Mouse (Mus musculus) Muller cell, postnatal 12 days (primary cell): ENCODE data around the gene Mgarp.
"Not testable (repeated sequence)": the region's sequence is repeated elsewhere in the genome, so short reads cannot be mapped to it uniquely, and the experiment has no call there.

Source experiments
- DNase-seq: peaks from one replicate; pipeline ENCODE4 v3.0.0-alpha.2; 2015; ENCODE audit errors: inconsistent ontology term

The Mgarp gene

GRCm38 (mm10) chr3:51397700-51398299, 1.3 kb upstream of the Mgarp start:
- DNase-seq = no peak

GRCm38 (mm10) chr3:51395461-51396145, 935 bp downstream of the Mgarp start:
- DNase-seq = no peak

GRCm38 (mm10) chr3:51394881-51395280, 1.7 kb downstream of the Mgarp start:
- DNase-seq = no peak

DNA sequence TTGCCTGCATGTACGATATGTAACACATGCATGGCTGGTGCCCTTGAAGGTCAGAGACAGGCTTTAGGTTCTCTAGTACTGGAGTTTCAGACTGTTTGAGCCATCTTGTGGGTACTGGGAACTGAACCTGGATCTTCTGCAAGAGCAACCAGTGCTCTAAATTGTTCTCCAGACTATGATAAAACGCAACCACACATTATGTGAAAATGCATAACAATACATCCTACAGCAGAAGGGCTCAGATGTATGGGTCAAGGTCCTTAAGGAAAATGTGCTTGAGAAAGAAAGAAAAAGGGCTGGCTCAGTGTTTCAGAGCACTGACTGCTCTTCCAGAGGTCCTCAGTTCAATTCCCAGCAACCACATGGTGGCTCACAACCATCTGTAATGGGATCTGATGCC, 2.9 kb downstream of the Mgarp start:
- DNase-seq = no peak

DNA sequence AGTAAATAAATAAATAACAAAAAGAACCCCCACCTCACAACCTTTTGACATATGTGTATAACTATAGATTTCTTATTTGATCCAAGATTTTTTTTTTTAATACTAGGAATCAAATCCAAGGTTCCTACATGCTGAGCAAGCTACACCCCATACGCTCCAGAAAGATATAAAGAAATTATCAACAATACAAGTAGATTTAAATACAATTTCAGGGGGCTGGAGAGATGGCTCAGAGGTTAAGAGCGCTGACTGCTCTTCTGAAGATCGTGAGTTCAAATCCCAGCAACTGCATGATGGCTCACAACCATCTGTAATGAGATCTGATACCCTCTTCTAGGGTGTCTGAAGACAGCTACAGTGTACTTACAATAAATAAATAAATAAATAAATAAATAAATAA, 3.5 kb downstream of the Mgarp start:
- DNase-seq = not testable (repeated sequence)

- DNase-seq = no peak
Observed at GRCm38 (mm10) chr3:51391591-51391990, 4.9 kb downstream of the Mgarp start.

DNA sequence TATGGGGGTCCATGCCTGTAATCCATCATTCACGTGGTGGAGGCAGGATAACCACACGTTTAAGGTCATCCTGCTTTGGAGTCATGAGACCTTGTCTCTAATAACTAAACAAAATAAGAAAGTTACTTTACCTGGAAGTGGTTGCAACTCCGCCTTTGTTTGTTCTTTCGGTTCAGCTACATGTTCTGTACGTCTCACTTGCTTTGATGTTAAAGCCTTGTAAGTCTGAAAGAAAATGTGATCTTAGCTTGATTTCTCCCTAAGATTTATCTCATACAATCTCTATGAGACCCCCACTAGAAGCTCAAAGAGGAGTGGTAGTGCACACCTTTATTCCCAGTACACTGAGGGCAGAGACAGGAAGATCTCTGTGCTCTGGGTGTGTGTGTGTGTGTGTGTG, 5.4 kb downstream of the Mgarp start:
- DNase-seq = no peak

GRCm38 (mm10) chr3:51388904-51389303, 7.6 kb downstream of the Mgarp start:
- peak; percentile 56 for DNase-seq

GRCm38 (mm10) chr3:51387868-51388381, 8.6 kb downstream of the Mgarp start:
- DNase-seq = peak; percentile 73

- DNase-seq = peak; percentile 74
Observed at GRCm38 (mm10) chr3:51387134-51387451, 9.4 kb downstream of the Mgarp start.

DNA sequence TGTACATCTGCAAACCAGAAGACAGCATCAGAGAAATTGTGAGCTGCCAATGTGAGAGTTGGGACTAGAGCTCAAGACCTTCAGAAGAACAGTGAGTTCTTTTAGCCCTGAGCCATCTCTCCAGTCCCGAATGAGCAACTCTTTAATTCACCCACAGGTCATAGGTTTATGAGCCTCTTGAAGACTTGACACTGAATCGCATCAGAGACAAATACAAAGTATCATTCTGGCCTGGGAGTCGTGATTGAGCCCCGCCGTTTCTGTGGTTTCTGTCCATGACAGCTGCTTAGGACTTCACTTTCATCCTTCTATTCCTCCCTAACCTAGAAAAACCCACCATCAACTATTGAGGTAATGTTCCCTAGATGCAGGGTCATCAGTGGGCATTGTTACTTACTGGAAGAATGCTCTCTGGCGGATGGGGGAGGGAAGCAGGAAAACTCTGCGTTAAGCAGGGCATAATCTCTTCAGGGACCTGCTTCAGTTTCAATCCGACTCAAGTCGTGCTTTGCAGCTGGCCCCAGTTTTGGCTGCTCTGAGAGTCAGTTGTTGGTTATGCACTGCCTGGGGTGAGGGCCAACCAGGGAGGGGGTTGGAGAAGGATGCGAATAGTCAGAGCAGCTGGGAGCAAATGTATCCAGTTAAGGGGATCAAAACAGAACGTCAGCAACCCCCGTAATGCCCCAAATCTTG, 10.0 kb downstream of the Mgarp start:
- peak; percentile 86 for DNase-seq

GRCm38 (mm10) chr3:51383409-51383808, 13.1 kb downstream of the Mgarp start:
- peak; percentile 94 for DNase-seq

- DNase-seq = no peak
Observed at GRCm38 (mm10) chr3:51380660-51381014, 15.9 kb downstream of the Mgarp start.

DNA sequence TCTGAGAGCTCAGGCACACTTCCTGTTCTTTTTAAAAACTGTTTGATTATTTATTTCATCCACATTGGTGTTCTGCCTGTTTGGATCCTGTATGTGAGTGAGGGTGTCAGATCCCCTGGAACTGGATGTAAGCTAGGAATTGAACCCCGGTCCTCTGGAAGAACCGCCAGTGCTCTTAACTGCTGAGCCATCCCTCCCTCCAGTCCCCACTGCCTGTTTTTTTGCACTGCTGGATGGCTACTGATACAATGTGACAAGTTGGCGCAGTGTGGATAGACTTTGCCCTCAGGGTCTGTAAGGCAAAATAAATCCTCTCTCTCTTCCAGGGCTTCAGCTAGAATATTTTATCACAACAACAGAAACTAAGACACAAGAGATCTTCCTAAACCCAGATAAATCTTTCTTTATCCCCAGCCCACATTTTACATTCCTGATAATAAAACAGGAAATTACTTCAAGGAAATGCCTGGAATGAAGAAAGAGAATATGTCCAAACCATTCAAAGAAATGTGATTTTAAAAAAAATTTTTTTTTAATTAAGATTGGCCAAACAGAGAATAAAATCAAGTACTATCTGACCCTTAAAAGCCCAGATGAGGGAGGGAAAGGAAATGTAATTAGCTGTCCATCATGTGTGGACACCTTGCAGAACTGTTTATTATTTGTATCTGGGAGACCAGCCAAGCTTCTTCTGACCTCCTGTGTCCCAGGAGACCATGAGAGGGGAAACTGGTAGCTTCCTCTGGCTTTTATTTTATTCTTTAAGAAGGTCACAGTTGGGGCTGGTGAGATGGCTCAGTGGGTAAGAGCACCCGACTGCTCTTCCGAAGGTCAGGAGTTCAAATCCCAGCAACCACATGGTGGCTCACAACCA, 16.5 kb downstream of the Mgarp start:
- DNase-seq = peak; percentile 59

GRCm38 (mm10) chr3:51378665-51378946, 17.9 kb downstream of the Mgarp start:
- DNase-seq = no peak

DNA sequence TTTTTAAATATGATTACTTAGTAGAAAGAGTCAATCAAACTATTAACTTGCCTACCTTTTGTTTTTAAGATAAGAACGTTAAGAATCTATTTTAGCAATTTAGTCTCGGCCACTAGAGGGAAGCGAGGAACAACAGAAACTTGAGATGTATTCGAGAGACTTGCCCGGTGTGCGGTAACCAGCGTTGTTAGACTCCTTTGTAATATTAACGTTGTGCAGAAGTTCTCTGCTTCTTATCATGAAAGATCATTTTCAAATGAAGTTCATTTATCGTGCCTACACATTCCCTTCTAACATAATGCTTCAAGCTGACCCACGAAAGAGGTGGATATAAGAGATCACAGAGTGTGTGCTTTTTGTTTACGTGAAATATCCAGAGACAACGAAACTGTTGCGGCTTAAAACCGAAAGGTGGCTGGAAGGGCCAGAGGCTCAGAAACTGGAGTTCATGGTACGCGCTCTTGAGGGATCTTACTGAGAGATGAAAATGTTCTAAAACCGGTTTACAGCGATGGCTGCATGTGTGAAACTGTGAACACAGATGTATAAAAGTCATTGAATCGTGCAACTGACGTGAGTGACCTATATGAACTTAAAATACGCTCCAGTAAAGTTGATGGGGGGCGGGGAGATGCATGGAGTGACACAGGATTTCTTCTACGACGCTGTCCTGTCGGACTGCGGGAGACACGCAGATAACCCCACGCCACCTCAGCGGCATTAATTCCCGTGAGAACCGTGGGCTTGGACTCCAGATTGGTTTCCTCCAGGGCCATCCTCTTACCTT, 18.5 kb downstream of the Mgarp start:
- peak; percentile 58 for DNase-seq

- DNase-seq = peak; percentile 36
Observed at GRCm38 (mm10) chr3:51375307-51376265, 21.0 kb downstream of the Mgarp start.

DNA sequence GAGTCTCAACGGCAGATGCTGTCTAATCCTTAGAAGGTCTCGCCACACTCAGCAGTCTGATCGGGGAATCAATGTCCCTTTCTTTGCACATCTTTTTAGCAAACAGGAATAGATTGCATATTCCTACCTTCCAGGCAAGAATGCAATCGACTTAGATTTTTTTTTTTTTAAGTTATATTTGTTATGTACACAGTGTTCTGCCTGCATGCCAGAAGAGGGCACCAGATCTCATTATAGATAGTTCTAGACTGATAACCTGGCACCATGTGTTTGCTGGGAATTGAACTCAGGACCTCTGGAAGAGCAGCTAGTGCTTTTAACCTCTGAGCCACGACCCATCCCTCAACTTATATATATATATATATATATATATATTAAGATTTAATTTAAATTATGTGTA, 23.0 kb downstream of the Mgarp start:
- DNase-seq = no peak

- DNase-seq = no peak
Observed at GRCm38 (mm10) chr3:51372883-51373282, 23.7 kb downstream of the Mgarp start.

DNA sequence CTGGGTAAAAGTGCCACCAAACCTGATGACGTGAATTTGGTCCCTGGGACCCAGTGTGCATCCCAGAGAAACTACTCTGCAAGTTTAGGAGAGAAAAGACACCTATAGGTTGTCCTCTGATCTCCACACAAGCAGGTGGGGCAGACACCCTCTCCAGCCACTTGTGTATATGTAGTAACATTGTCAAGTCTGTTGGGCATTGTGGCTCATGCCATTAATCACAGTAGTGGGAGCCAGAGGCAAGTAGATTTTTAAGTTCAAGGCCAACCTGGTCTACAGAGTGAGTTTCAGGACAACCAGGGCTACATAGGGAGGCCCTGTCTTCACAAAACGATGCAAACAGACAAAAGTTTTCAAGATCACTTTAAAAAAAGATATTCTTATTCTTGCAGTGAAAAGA, 24.7 kb downstream of the Mgarp start:
- no peak for DNase-seq
